Mouse (Mus musculus): ENCODE data around the gene Cdc42ep1. TPM values are rescaled to one million over a fixed set of nuclear protein-coding genes. Genes with fewer than 3 reads are reported as not detected.
"Not testable (repeated sequence)": the region's sequence is repeated elsewhere in the genome, so short reads cannot be mapped to it uniquely, and the experiment has no call there.

Cdc42ep1 gene
- total RNA-seq, 2 experiments from 2014 or later = 11.9 to 13.2 TPM

DNA sequence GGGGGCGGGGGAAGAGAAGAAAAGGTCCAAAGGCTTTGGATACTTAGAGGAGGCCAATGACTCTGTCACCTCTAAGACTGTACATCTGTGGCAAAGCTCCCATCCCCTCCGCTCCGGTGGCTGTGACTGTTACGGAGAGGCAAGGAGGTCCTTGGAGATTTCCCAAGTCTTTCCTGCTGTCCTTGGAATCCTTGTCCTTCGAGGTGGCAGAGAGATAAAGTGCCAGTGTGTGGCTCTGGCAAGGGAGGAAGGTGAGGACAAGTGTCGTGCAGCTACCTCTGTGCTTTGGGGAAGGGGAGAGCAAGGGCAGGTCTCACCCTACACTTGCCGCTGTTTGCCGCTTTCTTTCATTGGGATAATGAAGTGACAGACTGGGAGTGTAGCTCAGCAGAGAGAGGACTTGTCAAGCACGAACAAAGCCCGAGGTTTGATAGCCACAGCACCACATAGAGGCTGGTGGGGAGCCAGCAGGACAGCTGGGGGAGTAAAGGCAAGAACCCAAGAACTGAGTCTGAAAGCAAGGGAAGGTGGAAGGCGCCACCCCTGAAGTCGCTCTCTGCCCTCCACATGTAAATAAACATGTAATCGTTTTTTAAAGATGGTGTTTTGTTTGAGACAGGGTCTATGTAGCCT lies 31.5 kb downstream of the Cdc42ep1 start:
- intact Hi-C loops (cut with DNase I) = no loop called here
- DNase-seq (ENCODE audit: low spot score in 2 of 2) = no peak

DNA sequence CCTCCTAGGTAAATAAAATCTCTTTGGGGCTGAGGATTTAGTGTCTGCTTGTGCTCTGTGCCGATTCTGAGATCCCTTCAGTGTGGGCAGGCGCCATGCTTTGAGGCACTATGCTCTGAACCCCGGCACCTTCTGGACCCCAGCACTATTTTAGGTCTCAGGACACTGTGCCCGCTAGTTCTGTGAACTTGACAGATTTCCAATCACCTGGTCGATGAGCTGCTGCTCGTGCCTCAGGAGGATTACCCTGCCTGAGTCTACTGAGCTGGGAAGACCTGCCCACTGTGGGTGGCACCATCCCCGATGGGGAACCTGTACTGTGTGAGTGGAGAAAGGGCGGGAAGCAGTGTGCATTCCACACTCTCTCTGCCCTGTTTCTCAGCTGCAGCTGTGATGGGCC lies 32.6 kb downstream of the Cdc42ep1 start:
- intact Hi-C loops (cut with DNase I) = no loop called here
- DNase-seq (ENCODE audit: low spot score in 2 of 2) = no peak

DNA sequence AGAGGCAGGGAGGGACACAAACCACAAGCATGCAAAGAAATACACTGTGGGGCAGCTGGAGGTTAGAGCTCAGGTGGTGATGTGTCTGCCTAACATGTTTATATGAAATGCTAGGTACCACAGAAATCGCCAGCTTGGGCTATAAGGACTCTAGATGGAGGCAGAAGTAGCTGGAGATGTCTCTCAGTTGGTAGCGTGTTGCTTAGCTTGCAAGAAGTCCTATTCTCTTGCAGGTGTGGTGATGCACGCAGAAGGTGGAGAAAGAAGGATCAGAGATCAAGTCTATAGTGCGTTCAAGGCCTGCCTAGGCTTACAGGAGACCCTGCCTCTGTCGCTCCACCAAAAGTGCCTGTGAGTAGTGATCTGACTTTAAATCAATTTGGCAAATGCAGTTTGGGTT lies 33.1 kb downstream of the Cdc42ep1 start:
- intact Hi-C loops (cut with DNase I) = no loop called here
- no peak for DNase-seq (ENCODE audit: low spot score in 2 of 2)

DNA sequence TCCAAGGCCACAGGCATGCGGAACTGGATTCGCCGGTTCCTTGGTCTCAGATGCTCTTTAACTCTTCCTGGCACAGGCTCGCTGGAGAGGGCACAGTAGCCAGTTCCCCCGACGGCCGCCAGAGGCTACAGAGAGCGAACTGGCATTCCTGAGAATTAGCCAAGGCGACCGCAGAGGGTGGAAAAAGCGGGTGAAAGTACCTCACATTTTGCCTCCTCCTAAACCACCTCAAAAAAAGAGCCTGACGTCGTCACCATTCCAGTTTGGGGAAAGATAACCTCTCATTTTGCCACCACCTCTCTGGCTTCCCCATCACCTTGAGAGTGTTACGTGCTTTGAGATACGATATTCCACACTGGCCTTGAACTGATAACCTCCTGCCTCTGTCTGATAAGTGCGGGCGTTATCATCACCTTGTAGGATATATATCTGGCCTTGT lies 33.9 kb downstream of the Cdc42ep1 start:
- DNase-seq (ENCODE audit: low spot score in 2 of 2) = peak; percentile 72 to 85
- intact Hi-C loops (cut with DNase I) = no loop called here

- DNase-seq (ENCODE audit: low spot score in 2 of 2) = peak; percentile 97 to 98
- intact Hi-C loops (cut with DNase I) = loop anchor here (1.0 kb wide), 1 partner anchor 35 kb away; no protein-coding TSS in a partner anchor
Observed at GRCm38 (mm10) chr15:78876991-78877809, 34.8 kb downstream of the Cdc42ep1 start, which contains the start of gene Gga1. Gene Gga1, plus strand, starts transcription at chr15:78877190.

DNA sequence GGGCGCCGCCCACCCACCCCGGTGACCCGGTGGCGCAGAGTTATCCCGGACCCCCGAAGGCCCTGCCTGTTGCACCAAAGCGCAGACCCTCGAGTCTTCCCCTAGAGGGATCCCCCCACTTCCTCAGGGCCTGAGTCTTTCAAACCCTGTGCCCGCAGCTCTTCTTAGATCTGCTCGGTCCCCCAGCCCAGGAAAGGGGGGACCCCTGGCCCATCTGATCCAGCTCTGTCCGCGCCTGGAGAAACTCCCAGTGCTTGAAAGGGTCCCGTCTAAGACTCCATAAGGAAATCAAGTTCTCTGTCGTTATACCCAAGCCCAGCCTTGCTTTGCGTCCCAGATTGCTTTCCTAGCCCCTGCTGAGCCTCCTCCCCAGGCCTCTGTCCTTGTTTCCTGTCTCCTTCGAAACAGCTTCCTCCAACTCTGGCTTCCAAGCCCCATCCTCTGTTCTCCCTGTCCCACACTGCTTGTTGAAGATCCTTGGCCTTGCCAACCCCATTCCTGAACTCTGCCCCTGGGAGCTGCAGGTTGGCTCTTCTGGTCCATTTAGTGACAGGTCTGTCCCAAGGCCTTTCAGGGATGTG lies 35.5 kb downstream of the Cdc42ep1 start:
- DNase-seq (ENCODE audit: low spot score in 2 of 2) = no peak
- intact Hi-C loops (cut with DNase I) = loop anchor here (1.0 to 2.0 kb wide), 2 partner anchors 23 to 34 kb away; no protein-coding TSS in a partner anchor

DNA sequence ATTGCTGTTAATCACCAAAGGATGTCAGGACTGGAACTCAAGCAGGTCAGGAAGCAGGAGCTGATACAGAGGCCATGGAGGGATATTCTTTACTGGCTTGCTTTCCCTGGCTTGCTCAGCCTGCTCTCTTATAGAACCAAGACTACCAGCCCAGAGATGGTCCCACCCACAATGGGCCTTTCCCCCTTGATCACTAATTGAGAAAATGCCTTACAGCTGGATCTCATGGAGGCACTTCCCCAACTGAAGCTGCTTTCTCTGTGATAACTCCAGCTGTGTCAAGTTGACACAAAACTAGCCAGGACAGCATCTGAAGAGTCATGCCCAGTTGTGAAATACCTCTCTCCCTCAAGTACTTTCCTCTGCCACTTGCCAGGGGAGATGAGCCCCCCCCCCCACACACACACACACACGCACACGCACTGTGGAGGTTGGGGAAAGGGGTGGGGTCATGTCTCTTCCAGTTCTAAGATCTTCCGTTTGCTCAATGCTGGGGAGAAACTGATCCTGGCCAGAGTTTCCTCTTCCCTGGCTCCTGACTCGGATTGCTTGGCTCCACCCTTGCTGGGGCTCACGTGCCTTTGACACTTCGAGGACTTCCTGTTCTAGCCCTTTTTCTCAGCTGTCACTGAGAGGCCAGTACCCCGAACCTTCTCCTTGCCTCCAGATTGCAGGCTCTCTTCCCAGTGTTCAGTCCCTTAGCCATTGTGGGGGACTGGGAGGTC lies 36.5 kb downstream of the Cdc42ep1 start:
- not testable (repeated sequence) for DNase-seq (ENCODE audit: low spot score in 2 of 2)
- intact Hi-C loops (cut with DNase I) = loop anchor here (2.0 kb wide), 1 partner anchor 22 kb away; no protein-coding TSS in a partner anchor

- DNase-seq (ENCODE audit: low spot score in 2 of 2) = no peak
- intact Hi-C loops (cut with DNase I) = no loop called here
Observed at GRCm38 (mm10) chr15:78880432-78880831, 38.0 kb downstream of the Cdc42ep1 start.

- DNase-seq (ENCODE audit: low spot score in 2 of 2) = no peak
- intact Hi-C loops (cut with DNase I) = no loop called here
Observed at GRCm38 (mm10) chr15:78881828-78882227, 39.4 kb downstream of the Cdc42ep1 start.

DNA sequence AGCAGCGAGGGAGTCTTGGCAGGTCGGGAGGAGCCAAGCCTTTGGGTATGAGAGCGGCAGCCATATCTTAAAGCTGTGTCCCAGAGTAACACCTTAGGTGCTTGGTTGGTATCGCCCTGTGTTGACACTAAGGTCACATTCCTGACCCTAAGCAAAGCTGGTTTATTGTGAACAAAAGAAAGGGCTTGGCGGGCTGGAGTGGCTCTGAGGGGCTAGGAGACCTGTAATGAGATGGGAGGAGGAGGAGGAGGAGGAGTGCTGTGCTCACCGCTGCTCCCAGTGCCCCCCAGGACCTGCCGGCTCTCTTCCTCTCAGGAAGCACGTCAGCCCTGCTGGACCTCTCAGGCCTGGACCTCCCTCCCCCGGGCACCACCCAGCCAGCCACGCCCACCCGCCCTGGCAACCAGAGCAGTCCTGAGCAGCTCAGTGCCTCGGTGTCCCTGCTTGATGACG lies 47.0 kb downstream of the Cdc42ep1 start:
- intact Hi-C loops (cut with DNase I) = no loop called here
- DNase-seq (ENCODE audit: low spot score in 2 of 2) = no peak

DNA sequence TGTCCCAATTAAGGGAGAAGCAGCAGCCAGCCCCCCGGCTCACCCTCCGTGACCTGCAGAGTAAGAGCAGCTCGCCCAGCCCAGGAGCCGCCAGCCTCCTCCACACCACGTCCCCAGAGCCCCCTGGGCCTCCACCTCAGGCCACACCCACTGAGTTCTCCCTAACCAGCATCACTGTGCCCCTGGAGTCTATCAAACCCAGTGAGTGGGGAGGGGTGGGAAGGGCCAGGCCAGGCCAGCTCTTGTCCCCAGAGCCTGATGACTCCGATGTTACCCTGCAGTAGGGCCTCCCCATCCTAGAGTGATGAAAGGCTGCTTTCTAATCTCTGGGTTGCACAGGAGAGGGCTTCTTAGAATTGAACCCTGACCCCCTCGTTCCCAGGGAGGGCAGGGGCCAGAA lies 50.0 kb downstream of the Cdc42ep1 start:
- DNase-seq (ENCODE audit: low spot score in 2 of 2) = no peak
- intact Hi-C loops (cut with DNase I) = no loop called here

GRCm38 (mm10) chr15:78894726-78895125 lies 52.3 kb downstream of the Cdc42ep1 start:
- intact Hi-C loops (cut with DNase I) = no loop called here
- DNase-seq (ENCODE audit: low spot score in 2 of 2) = no peak

- intact Hi-C loops (cut with DNase I) = no loop called here
- DNase-seq (ENCODE audit: low spot score in 2 of 2) = no peak
Observed at GRCm38 (mm10) chr15:78895741-78896140, 53.3 kb downstream of the Cdc42ep1 start.

DNA sequence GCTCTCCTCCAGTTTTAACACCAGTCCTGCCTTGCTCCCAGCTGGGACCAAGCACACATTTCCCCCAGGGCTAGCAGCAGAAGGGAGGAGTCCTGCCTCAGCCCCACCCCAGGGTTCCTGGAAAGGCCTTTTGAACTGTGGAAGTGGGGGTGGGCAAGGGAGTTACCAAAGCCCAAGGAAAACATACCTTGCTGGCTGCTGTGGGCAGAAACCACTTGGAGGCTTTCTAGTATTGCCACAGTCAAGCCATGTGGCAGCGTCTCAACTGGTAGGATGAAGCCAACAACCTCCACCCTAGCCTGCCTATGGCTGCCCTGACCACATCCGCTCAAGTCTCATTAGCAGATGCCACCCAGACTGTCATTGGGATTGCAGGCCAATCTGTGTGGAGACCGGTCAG lies 53.7 kb downstream of the Cdc42ep1 start:
- intact Hi-C loops (cut with DNase I) = no loop called here
- DNase-seq (ENCODE audit: low spot score in 2 of 2) = no peak

DNA sequence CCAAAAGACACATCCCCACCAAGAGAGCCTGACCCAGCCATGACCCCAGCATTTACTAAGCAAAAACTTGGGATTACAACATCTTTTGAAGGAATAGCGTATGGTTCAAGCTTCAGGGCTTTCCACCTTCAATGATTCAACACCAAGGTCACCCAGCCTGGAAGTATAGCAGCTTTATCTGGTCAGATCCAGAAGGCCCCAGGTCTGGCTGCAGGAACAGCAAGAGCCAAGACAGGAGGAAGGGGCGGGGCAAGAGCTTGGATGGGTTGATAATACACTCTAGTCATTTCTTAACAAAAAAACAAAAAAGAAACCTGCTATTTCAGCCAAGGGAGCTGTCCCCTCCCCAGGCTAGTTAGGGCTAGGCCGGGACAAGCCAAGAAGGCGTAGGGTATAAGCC lies 55.1 kb downstream of the Cdc42ep1 start:
- no peak for DNase-seq (ENCODE audit: low spot score in 2 of 2)
- intact Hi-C loops (cut with DNase I) = no loop called here

- intact Hi-C loops (cut with DNase I) = no loop called here
- DNase-seq (ENCODE audit: low spot score in 2 of 2) = no peak
Observed at GRCm38 (mm10) chr15:78898507-78899001, 56.1 kb downstream of the Cdc42ep1 start.

DNA sequence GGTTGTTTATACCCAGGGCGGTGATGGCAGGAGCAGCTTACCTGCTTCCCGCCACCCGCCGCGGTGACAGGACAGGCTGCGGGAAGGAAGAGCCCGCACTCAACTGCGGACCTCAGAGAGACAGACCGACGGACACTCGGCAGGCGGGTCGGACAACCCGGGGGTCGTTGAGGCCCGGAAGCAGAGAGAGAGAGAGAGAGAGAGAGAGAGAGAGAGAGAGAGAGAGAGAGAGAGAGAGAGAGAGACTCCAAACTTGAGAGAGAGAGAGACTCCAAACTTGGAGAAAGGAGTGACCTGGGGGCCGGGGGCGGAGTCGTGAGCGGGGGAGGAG lies 57.0 kb downstream of the Cdc42ep1 start, which contains the start of gene Gm49510:
Gm49510 (plus strand) TSS at position 259 of the 331 bp plus-strand sequence.
- intact Hi-C loops (cut with DNase I) = no loop called here

DNA sequence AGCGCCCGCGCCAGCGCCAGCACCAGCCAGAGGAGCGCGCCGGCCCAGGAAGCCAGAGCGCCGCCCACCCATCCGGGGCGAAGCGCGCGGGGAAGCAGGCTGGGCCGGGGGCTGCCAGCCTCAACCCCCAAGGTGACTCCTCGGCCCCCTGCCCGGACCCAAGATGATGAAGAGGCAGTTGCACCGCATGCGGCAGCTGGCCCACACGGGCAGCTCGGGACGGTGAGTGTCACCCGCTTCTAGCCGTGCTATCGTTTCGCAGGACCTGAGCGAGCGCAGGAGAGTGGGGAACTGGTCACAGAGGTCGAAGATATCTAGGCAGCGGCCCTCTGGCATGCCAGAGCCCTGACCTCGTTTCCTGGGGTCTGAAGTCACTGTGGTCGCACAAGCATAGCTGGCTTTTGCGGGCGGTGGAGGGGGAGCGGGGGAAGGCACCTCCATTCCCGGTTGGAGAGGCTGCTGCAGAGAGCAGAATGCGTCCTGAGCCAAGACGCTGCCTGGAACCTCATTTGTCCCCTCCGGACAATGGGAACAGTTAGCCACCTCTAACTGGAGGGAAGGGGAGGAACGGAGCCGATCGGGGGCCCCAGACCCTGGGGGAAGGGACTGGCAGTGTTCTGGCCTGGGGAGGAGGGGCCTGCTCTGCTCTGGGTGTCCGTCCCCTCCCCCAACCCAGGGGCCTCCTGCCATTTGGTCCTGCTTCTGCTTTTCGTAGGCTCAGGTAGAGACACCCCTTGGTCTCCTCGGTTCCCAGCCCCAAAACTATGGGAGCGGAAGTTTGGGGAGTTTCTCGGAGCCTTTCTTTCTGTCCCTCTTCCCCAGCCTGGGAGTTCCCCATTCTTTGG lies 57.5 kb downstream of the Cdc42ep1 start, which contains the start of gene Sh3bp1:
Sh3bp1 (plus strand) TSS at position 29 of the 845 bp plus-strand sequence.
- intact Hi-C loops (cut with DNase I) = loop anchor here (2.0 kb wide), 1 partner anchor 21 kb away; no protein-coding TSS in a partner anchor
- peak; percentile 58 to 61 for DNase-seq (ENCODE audit: low spot score in 2 of 2)

More for the DNA sequence above, 57.0 kb downstream of the Cdc42ep1 start, which contains the start of gene Gm49510:
- DNase-seq (ENCODE audit: low spot score in 2 of 2) = no peak

Data from left cerebral cortex, postnatal 25 days (tissue).